Mouse (Mus musculus) liver, embryonic 14.5 days (tissue): ENCODE measurements at regions not wholly inside any gene's neighbourhood (a gene's known extent, or its start where the extent isn't known, plus 50 kb on each side); places are given as distances from the start of the nearest gene placed in this dataset.

Source experiments
- CTCF ChIP-seq: IDR thresholded peaks from 2 replicates; pipeline ENCODE4 v1.5.1; 2016; ENCODE audit warnings: antibody characterized with exemption, low read depth, control low read depth
- EP300 ChIP-seq: IDR thresholded peaks from 2 replicates; pipeline ENCODE4 v1.6.1; 2016; ENCODE audit warnings: antibody characterized with exemption, low read depth

- no peak for TF ChIP-seq CTCF
- TF ChIP-seq EP300: no peak
Observed at GRCm38 (mm10) chr5:77644651-77645050, 236.8 kb upstream of the Igfbp7 start.
